Mouse (Mus musculus): ENCODE data around the gene Cfap99. TPM values are rescaled to one million over a fixed set of nuclear protein-coding genes. Genes with fewer than 3 reads are reported as not detected.

Gene Cfap99
- polyA plus RNA-seq, 1 experiment from 2014 or later = 0.19 TPM

DNA sequence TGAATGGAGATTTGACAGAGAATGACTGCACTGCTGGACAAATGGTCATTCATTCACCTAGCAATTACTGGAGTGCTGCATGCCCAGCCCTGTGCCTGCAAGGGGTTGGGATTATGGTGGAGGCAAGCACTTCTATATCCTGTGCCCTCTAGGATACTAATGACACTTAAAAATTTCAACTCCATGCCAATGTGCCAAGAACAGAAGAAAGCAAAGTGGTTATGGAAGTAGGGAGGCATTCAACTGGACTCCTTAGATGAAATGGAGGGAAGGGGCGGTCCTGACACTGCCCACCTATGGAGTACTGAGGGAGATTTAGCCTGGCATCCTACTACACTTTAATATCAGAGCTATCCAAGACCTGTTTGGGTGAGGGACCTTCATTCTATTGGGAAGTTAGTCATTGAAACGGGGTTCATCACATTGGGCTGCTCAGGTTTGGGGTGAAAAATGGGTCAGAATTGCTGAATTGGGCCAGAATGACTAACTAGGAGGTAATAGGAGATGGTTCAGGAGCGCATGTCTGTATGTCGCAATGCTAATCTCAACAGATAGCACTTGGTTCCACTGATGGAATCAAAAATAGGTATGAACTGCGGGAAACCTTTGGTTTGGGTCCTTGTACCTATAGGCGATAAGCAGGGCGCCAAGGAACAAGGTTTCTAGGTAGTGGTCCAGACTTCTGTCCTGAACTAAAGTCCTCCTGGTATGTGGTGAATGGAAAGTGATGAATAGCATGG is 80.3 kb downstream of the Cfap99 start:
- Histone ChIP-seq H3K4me1 (ENCODE audit: control insufficient read depth, insufficient read depth, low read depth, low read length) (peaks cover 16% of the 10 kb centered on the region), H3K9me3 (ENCODE audit: control insufficient read depth, low read length) (no peaks in the 10 kb centered on the region), H3K9ac (ENCODE audit: low read depth, low read length) (peak overlapping the region; percentile 77), H3K4me3 (ENCODE audit: low read length) (peak overlapping the region; percentile 94), H3K27me3 (replicated peaks; ENCODE audit: control insufficient read depth, insufficient read depth, low read length) (no peaks in the 10 kb centered on the region), H3K36me3 (ENCODE audit: control insufficient read depth, insufficient read depth, low read length) (no peaks in the 10 kb centered on the region), H3K4me2 (ENCODE audit: low read length) (peak overlapping the region; percentile 74), H3K27ac (ENCODE audit: low read depth, low read length) (peak overlapping the region; percentile 91)
- 73% methylated on average over 7 of the region's 7 CpGs for WGBS
- no peak for ATAC-seq

DNA sequence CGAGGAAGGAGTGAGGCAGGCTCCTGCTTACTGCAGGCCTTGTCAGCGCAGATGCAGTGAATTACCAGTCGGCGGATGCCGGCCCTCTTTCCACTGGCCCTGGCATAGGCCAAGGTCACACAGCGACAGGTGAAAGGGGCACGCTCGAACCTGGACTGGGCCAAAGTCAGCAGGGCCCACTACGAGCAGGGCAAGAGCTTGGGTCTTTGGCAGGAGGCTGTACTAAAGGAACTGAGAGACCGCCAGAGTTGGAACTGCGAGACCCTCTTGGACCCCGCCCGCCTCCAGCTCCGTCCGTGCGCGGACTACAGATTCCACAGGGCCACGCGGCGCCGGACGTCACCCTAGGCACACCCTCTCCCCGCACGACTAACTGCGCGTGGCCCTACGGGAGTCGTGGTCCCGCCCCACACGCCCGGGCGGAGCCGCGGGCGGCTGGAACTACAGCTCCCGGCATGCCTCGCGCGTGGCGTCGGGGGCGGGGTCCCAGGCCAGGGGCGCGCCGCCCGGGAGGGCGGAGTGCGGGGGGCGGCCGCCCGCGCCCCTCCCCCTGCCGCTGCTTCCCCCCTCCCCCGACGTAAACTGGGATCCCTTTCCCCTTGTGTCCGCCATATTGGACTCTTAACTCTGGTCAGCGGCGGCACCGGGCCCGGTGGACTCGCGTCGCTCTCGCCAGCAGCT is 81.1 kb downstream of the Cfap99 start, which contains the start of gene Fam193a:
Fam193a (plus strand) TSS at position 593 of the 681 bp plus-strand sequence.
- Histone ChIP-seq H3K4me1 (ENCODE audit: control insufficient read depth, insufficient read depth, low read depth, low read length) (peaks cover 16% of the 10 kb centered on the region), H3K27me3 (replicated peaks; ENCODE audit: control insufficient read depth, insufficient read depth, low read length) (no peaks in the 10 kb centered on the region), H3K9ac (ENCODE audit: low read depth, low read length) (peak within 1 kb of the TSS; percentile 97), H3K27ac (ENCODE audit: low read depth, low read length) (peak within 1 kb of the TSS; percentile 91), H3K9me3 (ENCODE audit: control insufficient read depth, low read length) (no peaks in the 10 kb centered on the region), H3K4me3 (ENCODE audit: low read length) (peak within 1 kb of the TSS; percentile 94), H3K4me2 (ENCODE audit: low read length) (peak within 1 kb of the TSS; percentile 74), H3K36me3 (ENCODE audit: control insufficient read depth, insufficient read depth, low read length) (no peaks in the 10 kb centered on the region)
- peak; percentile 100 for ATAC-seq
- WGBS = under 1% methylated on average over 41 of the region's 64 CpGs

DNA sequence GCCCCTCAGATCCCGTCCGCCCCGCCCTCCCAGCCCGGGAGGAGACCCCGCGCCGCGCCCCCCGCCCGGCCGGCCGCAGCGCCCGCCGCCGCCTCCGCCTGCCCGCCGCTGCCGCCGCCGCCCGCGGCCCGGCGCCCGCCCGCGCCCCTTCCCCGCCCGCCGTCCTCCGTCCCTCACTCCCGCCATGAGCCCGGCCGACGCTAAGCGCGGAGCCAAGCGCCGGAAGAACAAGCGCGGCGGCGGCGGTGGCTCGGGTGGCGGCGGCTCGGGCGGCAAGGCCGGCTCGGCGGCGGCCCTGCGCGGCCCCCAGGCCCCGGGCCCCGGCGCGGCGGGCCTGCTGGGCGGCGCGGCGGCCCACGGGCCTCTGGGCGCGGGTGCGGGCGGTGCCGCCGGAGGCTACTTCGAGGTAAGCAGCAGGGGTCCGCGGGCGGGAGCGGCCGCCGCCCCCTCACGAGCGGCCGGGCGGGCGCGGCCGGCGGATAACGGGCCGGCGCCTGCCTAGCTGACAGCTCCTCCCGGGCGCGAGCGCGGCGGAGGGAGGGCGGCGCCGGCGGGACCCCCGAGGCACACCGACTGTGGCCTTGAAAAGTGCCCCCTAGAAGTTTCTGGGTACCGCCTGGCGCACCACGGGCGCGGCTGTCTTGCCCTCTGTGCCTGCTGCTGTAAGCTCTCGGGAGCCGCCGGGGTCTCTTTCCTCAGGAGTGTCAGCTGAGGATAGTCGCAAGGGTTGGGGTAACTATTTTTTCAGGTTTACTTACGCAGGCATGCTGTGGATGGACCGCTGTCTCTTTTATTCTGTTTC is 81.8 kb downstream of the Cfap99 start:
- Histone ChIP-seq H3K9ac (ENCODE audit: low read depth, low read length) (peak overlapping the region; percentile 97), H3K27me3 (replicated peaks; ENCODE audit: control insufficient read depth, insufficient read depth, low read length) (no peaks in the 10 kb centered on the region), H3K4me1 (ENCODE audit: control insufficient read depth, insufficient read depth, low read depth, low read length) (peaks cover 16% of the 10 kb centered on the region), H3K36me3 (ENCODE audit: control insufficient read depth, insufficient read depth, low read length) (no peaks in the 10 kb centered on the region), H3K9me3 (ENCODE audit: control insufficient read depth, low read length) (no peaks in the 10 kb centered on the region), H3K27ac (ENCODE audit: low read depth, low read length) (peak overlapping the region; percentile 87), H3K4me2 (ENCODE audit: low read length) (peak overlapping the region; percentile 55), H3K4me3 (ENCODE audit: low read length) (peak overlapping the region; percentile 94)
- under 1% methylated on average over 45 of the region's 114 CpGs for WGBS
- no peak for ATAC-seq

DNA sequence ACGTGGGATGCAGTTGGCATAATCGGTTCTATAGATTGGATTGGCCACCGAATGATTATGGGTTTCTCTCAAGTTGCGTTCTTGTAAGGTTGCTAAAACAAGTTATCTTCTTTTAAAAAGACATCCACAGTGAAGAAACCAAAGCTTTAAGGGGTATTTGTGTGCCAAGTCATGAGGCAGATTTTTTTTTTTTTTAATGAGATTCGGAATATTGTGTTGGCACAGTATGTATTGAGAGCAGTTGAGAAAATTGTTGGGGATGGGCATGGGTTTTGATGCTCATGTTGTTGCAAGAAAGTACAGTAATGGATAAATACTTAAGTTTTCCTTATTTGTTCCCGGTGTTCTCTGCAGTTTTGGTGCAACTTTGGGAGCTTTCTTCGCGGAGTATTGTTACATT is 82.4 kb downstream of the Cfap99 start:
- peak overlapping the region; percentile 55 for H3K4me2 ChIP-seq (ENCODE audit: low read length)
- peaks cover 16% of the 10 kb centered on the region for H3K4me1 ChIP-seq (ENCODE audit: control insufficient read depth, insufficient read depth, low read depth, low read length)
- ATAC-seq = no peak
- H3K4me3 ChIP-seq (ENCODE audit: low read length) = peak overlapping the region; percentile 94
- no peaks in the 10 kb centered on the region for H3K27me3 ChIP-seq (replicated peaks; ENCODE audit: control insufficient read depth, insufficient read depth, low read length)
- no peaks in the 10 kb centered on the region for H3K9me3 ChIP-seq (ENCODE audit: control insufficient read depth, low read length)
- H3K9ac ChIP-seq (ENCODE audit: low read depth, low read length) = peak overlapping the region; percentile 97
- H3K36me3 ChIP-seq (ENCODE audit: control insufficient read depth, insufficient read depth, low read length) = no peaks in the 10 kb centered on the region
- H3K27ac ChIP-seq (ENCODE audit: low read depth, low read length) = no peak overlapping the region
- whole genome bisulfite sequencing = 31% methylated on average over 8 of the region's 8 CpGs

DNA sequence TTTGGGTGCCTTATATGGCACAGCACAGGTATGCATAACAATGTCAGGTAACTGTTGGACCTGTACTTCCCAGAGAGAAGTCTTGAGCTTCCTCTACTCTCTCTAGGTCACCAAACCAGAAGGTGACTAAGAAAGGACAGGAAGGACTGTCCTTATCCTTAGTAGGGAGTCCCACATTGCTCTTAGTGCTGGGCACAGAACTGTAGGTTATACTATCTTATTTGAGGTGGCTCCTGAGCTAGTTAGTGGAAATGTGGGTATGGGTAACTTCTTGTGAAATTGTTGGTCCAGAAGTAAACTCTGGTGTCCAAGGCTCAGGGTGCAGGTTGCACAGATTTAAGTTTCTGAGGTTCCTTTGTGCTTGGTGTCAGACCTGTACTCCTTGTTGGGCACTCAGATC is 83.7 kb downstream of the Cfap99 start:
- Histone ChIP-seq H3K9ac (ENCODE audit: low read depth, low read length) (no peak overlapping the region), H3K36me3 (ENCODE audit: control insufficient read depth, insufficient read depth, low read length) (no peaks in the 10 kb centered on the region), H3K4me1 (ENCODE audit: control insufficient read depth, insufficient read depth, low read depth, low read length) (peaks cover 16% of the 10 kb centered on the region), H3K27me3 (replicated peaks; ENCODE audit: control insufficient read depth, insufficient read depth, low read length) (no peaks in the 10 kb centered on the region), H3K4me2 (ENCODE audit: low read length) (peak overlapping the region; percentile 31), H3K9me3 (ENCODE audit: control insufficient read depth, low read length) (no peaks in the 10 kb centered on the region), H3K4me3 (ENCODE audit: low read length) (no peak overlapping the region), H3K27ac (ENCODE audit: low read depth, low read length) (no peak overlapping the region)
- ATAC-seq = no peak

DNA sequence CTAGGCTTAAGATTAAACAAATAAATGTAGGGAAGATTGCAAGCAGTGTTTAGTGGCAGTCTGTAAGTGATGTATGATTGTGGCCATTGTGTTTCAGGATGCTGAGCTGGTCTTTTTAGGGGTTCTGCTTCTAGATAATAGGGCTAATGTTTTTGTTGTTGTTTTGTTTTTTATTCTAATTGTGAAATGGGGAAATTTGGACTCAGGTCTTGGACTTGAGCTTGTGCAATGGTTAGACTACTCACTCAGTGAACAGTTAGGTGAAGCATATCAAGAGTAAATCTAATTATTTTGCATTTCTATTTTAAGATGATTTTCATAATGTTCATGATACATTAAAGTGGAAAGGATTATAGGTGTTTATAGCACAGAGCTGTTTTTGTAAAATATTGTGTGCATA is 84.1 kb downstream of the Cfap99 start:
- H3K27me3 ChIP-seq (replicated peaks; ENCODE audit: control insufficient read depth, insufficient read depth, low read length) = no peaks in the 10 kb centered on the region
- H3K9ac ChIP-seq (ENCODE audit: low read depth, low read length) = no peak overlapping the region
- H3K4me3 ChIP-seq (ENCODE audit: low read length) = no peak overlapping the region
- no peak overlapping the region for H3K4me2 ChIP-seq (ENCODE audit: low read length)
- no peaks in the 10 kb centered on the region for H3K36me3 ChIP-seq (ENCODE audit: control insufficient read depth, insufficient read depth, low read length)
- H3K4me1 ChIP-seq (ENCODE audit: control insufficient read depth, insufficient read depth, low read depth, low read length) = peaks cover 16% of the 10 kb centered on the region
- H3K27ac ChIP-seq (ENCODE audit: low read depth, low read length) = no peak overlapping the region
- no peaks in the 10 kb centered on the region for H3K9me3 ChIP-seq (ENCODE audit: control insufficient read depth, low read length)
- no peak for ATAC-seq

Other genes starting within 250 kb of the Cfap99 start
- gene Poln, start 119.2 kb upstream of the Cfap99 start, polyA plus RNA-seq (2015; fragmentation: Nextera tagmentation; extraction: Ambion mirVana) = 0.20 and 0.52 TPM in 2 replicates
- gene Haus3, start 119.1 kb upstream of the Cfap99 start, polyA plus RNA-seq (2015; fragmentation: Nextera tagmentation; extraction: Ambion mirVana) = 13.8 and 14.2 TPM in 2 replicates
- 31.0 and 33.9 TPM in 2 replicates for gene Mxd4, start 100.9 kb upstream of the Cfap99 start, polyA plus RNA-seq (2015; fragmentation: Nextera tagmentation; extraction: Ambion mirVana)
- 4.6 and 5.2 TPM in 2 replicates for gene Zfyve28, start 151 bp upstream of the Cfap99 start, polyA plus RNA-seq (2015; fragmentation: Nextera tagmentation; extraction: Ambion mirVana)
- 132 and 139 TPM in 2 replicates for gene Rnf4, start 47.7 kb downstream of the Cfap99 start, polyA plus RNA-seq (2015; fragmentation: Nextera tagmentation; extraction: Ambion mirVana)
- 13.4 and 14.8 TPM in 2 replicates for gene Fam193a, start 81.3 kb downstream of the Cfap99 start, polyA plus RNA-seq (2015; fragmentation: Nextera tagmentation; extraction: Ambion mirVana)
- gene Tnip2, start 225.4 kb downstream of the Cfap99 start, polyA plus RNA-seq (2015; fragmentation: Nextera tagmentation; extraction: Ambion mirVana) = 15.1 and 15.4 TPM in 2 replicates
- gene Sh3bp2, start 237.2 kb downstream of the Cfap99 start, polyA plus RNA-seq (2015; fragmentation: Nextera tagmentation; extraction: Ambion mirVana) = 17.1 and 25.5 TPM in 2 replicates

Measured in hindbrain, embryonic 16.5 days (tissue).